Mouse (Mus musculus) adrenal gland, adult 2 months (tissue): Measurements from ENCODE around the gene Nts. TPM values are rescaled to one million over a fixed set of nuclear protein-coding genes. Genes with fewer than 3 reads are reported as not detected.
"Not testable (repeated sequence)": the region's sequence is repeated elsewhere in the genome, so short reads cannot be mapped to it uniquely, and the experiment has no call there.

Source experiments
- DNase-seq: peaks from one replicate; pipeline ENCODE4 v3.0.0; 2021
- long read RNA-seq: library from polyadenylated mRNA; stranded (forward); transcript quantifications from one replicate; pipeline ENCODE4 v2.0.0, GENCODE M21; 2021
- polyA plus RNA-seq: library from polyadenylated mRNA; depleted of rRNA; stranded (reverse); fragments of >200 nt; gene quantifications from 2 replicates; pipeline ENCODE4 v1.2.3, GENCODE M21; 2012; rRNA removed
- total RNA-seq, 2 experiments: library from RNA; stranded (reverse); gene quantifications; 2 replicates each; pipeline ENCODE4 v1.2.3; 2021

The Nts gene
- total RNA-seq (not detected), polyA plus RNA-seq (not detected in 2 replicates)
- long read RNA-seq, result 0 reads

- DNase-seq, result no peak
These were observed at the start of gene Nts for GRCm38 (mm10) chr10:102490386-102490785. TSS of gene Nts (minus strand) at chr10:102490486.

DNA sequence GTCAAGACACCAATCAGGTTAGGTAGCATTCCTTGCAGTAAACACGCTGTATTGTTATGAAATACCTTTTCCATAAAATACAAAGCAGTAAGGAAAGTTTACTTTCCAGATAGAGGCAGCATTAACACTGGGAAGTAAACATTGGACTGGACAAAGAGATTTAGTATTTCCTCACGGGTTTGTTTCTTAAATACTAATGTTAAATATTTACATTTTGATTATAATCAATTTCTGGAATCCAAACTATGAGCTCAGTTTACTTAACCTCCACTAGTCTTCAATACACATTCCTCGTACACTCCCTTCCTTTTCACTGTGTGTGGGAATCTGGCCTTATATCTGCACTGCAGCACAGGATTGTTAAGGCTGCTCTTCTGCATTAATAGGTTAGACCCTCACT, 37.6 kb upstream of the Nts start:
- no peak for DNase-seq

DNA sequence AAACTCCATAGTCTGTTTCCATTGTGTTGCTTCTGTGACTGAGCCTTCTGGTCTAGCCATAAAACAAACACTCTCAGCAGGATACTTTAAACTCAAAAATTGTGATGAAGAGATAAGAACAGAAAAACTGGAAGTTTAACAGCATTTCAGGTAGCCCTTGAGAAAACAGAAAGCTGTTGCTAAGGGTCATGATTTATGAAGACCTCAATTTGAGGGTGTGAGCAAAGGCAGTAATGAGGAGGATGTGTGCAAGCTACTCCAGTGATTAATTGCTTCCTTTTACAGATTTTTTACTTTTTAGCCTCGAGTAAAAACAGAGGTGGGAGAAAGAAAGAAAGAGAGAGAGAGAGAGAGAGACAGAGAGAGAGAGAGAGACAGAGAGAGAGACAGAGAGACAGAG, 23.9 kb upstream of the Nts start:
- no peak for DNase-seq

DNA sequence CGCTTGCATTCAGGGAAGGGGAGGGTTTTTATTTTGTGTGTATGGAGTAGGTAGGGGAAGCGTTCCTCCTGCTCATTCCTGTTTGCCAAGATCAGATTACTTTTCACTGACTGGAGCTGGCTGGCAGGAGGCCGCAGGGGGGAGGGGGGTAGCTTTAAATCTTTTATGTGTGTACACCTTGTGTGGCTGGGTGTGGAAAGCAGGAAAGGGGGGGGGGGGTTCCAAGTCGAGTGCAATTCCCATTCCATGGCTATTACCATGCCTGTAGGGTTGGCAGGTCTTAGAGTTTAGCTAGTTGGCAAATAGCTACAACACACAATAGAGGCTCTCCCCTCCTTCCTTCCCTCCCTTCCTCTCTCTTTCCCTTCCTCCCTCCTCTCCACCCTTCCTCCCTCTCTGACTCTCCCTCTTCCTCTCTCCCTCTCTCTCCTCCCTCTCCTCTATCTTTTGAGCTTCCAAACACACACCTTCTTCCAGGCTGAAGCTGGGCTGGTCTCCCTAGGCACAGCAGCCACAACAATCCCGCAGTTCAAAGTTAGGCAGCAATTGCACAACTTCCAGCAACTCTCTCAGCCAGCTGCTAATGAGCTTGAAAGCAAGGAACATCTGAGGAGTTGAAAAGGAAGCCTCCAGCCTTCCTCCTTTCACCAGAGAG, 21.6 kb upstream of the Nts start, which contains the start of gene Rassf9:
Rassf9 (plus strand) TSS at position 416 of the 655 bp plus-strand sequence.
- peak; percentile 19 for DNase-seq

GRCm38 (mm10) chr10:102511461-102511806, 21.1 kb upstream of the Nts start:
- no peak for DNase-seq

DNA sequence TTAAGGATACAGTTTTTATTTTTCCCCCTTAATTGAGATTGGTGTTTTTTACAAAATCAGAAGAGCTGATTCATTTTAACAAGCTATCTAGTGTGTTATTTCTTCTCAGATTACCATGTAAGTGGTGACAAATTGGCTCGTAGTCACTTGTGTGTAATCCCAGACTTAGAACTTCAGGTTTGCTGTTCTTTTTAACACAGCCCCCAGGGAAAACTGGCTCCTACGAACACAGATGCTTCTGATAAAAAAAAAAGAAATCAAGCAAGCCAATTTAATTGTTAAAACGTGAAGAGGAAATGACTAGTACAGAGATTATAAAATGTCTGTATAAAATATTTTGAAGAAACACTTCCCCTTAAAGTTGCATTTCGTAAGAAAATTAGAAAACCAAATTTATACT, 17.1 kb upstream of the Nts start:
- no peak for DNase-seq

- peak; percentile 8 for DNase-seq
These were observed 8.5 kb upstream of the Nts start for GRCm38 (mm10) chr10:102498754-102499153.

DNA sequence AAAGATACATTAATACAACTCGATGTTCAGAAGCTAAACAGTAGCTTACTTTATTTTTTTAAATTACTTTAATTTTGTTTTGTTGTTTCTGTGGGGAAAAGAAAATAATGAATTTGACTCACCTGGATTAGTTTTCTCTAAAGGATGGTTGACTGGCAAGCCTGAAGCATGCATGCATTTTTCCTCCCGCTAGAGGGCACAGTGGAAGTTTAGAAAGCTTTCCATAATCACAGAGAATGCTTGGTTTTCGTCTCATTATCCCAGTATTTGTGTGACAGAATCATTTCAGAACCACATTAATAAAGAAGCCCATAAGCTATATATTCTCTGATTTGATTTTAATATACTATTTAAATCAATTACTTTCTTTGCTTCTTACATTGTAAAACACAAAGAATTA, 1.5 kb upstream of the Nts start:
- DNase-seq, result peak; percentile 12

GRCm38 (mm10) chr10:102469412-102469811, 20.9 kb downstream of the Nts start:
- DNase-seq, result no peak

GRCm38 (mm10) chr10:102451756-102452155, 38.5 kb downstream of the Nts start:
- DNase-seq, result peak; percentile 38

GRCm38 (mm10) chr10:102449449-102449848, 40.8 kb downstream of the Nts start:
- peak; percentile 11 for DNase-seq

GRCm38 (mm10) chr10:102444912-102445556, 45.3 kb downstream of the Nts start:
- no peak for DNase-seq

DNA sequence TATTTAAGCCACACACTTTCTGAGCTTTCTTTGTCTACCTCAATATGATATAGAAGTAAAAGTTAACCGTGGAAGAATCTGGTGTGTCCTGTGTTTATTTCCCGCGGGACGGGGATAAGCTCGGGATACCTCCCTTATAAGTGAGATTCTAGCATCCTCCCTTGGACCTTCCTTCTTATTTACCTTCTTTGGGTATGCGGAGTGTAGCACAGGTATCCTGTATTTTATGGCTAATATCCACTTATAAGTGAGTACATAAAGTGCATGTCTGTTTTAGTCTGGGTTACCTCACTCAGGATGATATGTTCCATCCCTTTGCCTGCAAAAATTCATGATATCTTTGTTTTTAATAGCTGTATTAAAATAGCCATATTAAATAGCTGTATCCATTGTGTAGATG, 54.8 kb downstream of the Nts start:
- not testable (repeated sequence) for DNase-seq

GRCm38 (mm10) chr10:102435048-102435447, 55.2 kb downstream of the Nts start:
- peak; percentile 10 for DNase-seq

Other genes with a start within 250 kb of the Nts start
- gene Rassf9, start 21.7 kb upstream of the Nts start, total RNA-seq, result 1 to 10 TPM; 4.6 to 7.2 TPM
- gene Rassf9, start 21.7 kb upstream of the Nts start, polyA plus RNA-seq, result 0.11 and 0.16 TPM in 2 replicates